Mouse (Mus musculus): ENCODE measurements at regions not wholly inside any gene's neighbourhood (a gene's known extent, or its start where the extent isn't known, plus 50 kb on each side); places are given as distances from the start of the nearest gene placed in this dataset.

DNA sequence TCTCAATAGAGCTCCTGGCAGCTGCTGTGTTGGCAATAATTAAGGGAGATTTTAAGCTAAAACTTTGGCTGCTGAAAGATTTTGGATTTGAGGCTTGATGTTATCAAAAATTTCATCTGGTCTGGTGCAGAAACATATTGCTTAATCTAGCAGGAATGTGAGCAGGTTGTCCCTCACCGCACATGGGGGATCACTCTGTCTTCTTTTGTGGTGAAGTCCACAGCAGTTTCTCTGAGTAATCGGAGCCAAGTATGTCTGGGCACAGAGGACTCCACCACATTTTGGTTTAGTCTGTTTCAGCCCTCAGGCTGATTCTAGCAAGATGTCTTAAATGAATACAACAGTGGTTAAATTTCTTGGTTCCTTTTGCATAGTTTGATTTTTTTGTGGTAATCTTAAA, 331.7 kb downstream of the Pdgfc start:
- no peaks in the 10 kb centered on the region for H3K9me3 ChIP-seq (ENCODE audit: control insufficient read depth, low read length)
- no peaks in the 10 kb centered on the region for H3K4me1 ChIP-seq (replicated peaks; ENCODE audit: control insufficient read depth, insufficient read depth, low read length)
- no peak for DNase-seq (ENCODE audit: low spot score)
- H3K27ac ChIP-seq (ENCODE audit: low read depth, low read length): no peak overlapping the region
- WGBS: 84% methylated on average over 2 of the region's 2 CpGs
- no peak overlapping the region for H3K4me2 ChIP-seq (ENCODE audit: low read depth, low read length, severe bottlenecking)
- no peak for ATAC-seq (replicated peaks; ENCODE audit: low FRiP score)
- H3K27me3 ChIP-seq (ENCODE audit: control insufficient read depth, insufficient read depth, low read length): no peaks in the 10 kb centered on the region
- no peaks in the 10 kb centered on the region for H3K36me3 ChIP-seq (ENCODE audit: control insufficient read depth, insufficient read depth, low read length)
- no peak overlapping the region for H3K4me3 ChIP-seq (ENCODE audit: low read depth, low read length)
- H3K9ac ChIP-seq (ENCODE audit: low read length): no peak overlapping the region

DNA sequence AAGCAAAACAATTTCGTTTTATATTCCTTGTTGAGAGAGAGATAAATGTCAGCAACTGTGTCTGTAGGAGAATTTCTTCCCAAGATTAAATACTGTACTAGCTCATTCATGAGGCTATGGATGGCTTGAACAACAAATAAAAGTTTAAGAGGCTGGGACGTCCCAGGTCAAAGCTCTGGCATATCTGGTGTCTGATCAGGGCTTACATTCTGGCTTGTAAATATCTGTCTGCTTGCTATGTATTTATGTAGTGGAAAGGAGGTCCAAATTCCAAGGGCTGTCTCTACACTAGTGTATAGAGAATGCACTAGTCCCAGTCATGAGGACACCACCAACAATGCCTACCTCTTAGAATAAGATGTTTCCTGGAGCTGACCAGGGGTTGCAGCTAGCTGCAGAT, 332.4 kb downstream of the Pdgfc start:
- H3K9me3 ChIP-seq (ENCODE audit: control insufficient read depth, low read length): no peaks in the 10 kb centered on the region
- no peak for ATAC-seq (replicated peaks; ENCODE audit: low FRiP score)
- no peak overlapping the region for H3K4me2 ChIP-seq (ENCODE audit: low read depth, low read length, severe bottlenecking)
- no peaks in the 10 kb centered on the region for H3K27me3 ChIP-seq (ENCODE audit: control insufficient read depth, insufficient read depth, low read length)
- WGBS: 82% methylated on average over 2 of the region's 2 CpGs
- H3K9ac ChIP-seq (ENCODE audit: low read length): no peak overlapping the region
- H3K4me3 ChIP-seq (ENCODE audit: low read depth, low read length): no peak overlapping the region
- no peaks in the 10 kb centered on the region for H3K4me1 ChIP-seq (replicated peaks; ENCODE audit: control insufficient read depth, insufficient read depth, low read length)
- H3K27ac ChIP-seq (ENCODE audit: low read depth, low read length): no peak overlapping the region
- no peaks in the 10 kb centered on the region for H3K36me3 ChIP-seq (ENCODE audit: control insufficient read depth, insufficient read depth, low read length)
- no peak for DNase-seq (ENCODE audit: low spot score)

DNA sequence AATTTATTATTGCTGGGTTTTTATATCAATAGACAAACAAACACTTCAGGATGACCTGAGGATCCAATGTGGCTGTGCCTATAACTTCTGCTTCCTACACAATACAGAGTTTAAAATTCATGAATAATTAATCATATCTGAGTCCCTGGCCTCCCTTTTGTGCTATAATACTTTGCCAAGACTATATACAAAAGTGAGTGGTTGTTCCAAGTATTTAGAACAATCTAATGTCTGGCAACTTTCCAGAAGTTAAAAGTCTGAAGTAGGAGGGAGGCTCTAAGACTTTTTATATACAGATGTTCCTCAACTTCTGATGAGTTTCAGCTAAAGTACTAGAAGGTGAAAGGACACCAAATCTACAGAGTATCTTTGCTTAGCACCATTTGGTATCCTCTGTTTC, 333.5 kb downstream of the Pdgfc start:
- H3K4me1 ChIP-seq (replicated peaks; ENCODE audit: control insufficient read depth, insufficient read depth, low read length): no peaks in the 10 kb centered on the region
- no peak overlapping the region for H3K9ac ChIP-seq (ENCODE audit: low read length)
- H3K9me3 ChIP-seq (ENCODE audit: control insufficient read depth, low read length): no peaks in the 10 kb centered on the region
- ATAC-seq (replicated peaks; ENCODE audit: low FRiP score): no peak
- no peaks in the 10 kb centered on the region for H3K27me3 ChIP-seq (ENCODE audit: control insufficient read depth, insufficient read depth, low read length)
- no peak for DNase-seq (ENCODE audit: low spot score)
- H3K4me3 ChIP-seq (ENCODE audit: low read depth, low read length): no peak overlapping the region
- no peak overlapping the region for H3K4me2 ChIP-seq (ENCODE audit: low read depth, low read length, severe bottlenecking)
- no peak overlapping the region for H3K27ac ChIP-seq (ENCODE audit: low read depth, low read length)
- no peaks in the 10 kb centered on the region for H3K36me3 ChIP-seq (ENCODE audit: control insufficient read depth, insufficient read depth, low read length)

DNA sequence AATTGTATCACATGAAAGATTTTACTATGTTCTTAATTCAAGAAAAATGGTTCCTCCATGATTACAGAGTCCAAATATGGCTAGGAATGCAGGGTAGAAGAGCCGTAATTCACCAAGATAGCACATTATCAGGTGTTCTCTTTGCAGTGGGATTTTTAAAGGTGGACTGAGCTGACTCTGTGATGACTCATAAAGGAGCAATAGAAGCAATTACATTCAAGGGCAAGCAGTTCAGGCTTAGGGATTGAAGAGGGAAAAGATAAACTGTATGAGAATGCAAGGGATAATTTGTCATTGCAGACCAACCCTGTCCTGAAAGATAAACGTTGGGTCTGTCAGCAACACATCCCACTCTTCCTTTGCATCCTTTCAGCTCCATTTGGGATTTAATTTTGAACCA, 339.8 kb downstream of the Pdgfc start:
- no peak overlapping the region for H3K4me2 ChIP-seq (ENCODE audit: low read depth, low read length, severe bottlenecking)
- no peaks in the 10 kb centered on the region for H3K36me3 ChIP-seq (ENCODE audit: control insufficient read depth, insufficient read depth, low read length)
- WGBS: 90% methylated on average over 2 of the region's 2 CpGs
- no peaks in the 10 kb centered on the region for H3K4me1 ChIP-seq (replicated peaks; ENCODE audit: control insufficient read depth, insufficient read depth, low read length)
- ATAC-seq (replicated peaks; ENCODE audit: low FRiP score): no peak
- no peak overlapping the region for H3K9ac ChIP-seq (ENCODE audit: low read length)
- H3K27me3 ChIP-seq (ENCODE audit: control insufficient read depth, insufficient read depth, low read length): no peaks in the 10 kb centered on the region
- H3K9me3 ChIP-seq (ENCODE audit: control insufficient read depth, low read length): no peaks in the 10 kb centered on the region
- H3K27ac ChIP-seq (ENCODE audit: low read depth, low read length): no peak overlapping the region
- no peak for DNase-seq (ENCODE audit: low spot score)
- no peak overlapping the region for H3K4me3 ChIP-seq (ENCODE audit: low read depth, low read length)

DNA sequence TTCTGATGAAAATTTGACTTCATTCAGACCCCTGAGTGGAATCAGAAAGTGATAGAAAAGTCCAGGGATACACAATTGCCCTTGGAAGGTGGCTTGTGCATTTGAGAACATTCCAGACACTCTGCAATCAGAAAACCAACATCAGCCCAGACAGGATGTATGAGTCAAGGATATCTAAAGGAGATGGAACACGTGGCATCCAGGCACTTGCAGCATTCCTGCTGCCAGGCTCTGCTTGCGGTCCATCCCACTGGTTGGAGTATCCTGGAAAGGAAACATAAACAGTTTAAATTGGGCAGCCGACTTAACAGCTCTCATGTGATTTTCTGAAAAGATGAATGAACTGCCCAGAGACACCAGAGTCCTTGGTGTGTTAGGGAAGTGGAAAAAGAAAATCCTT, 341.2 kb downstream of the Pdgfc start:
- H3K4me3 ChIP-seq (ENCODE audit: low read depth, low read length): no peak overlapping the region
- no peaks in the 10 kb centered on the region for H3K9me3 ChIP-seq (ENCODE audit: control insufficient read depth, low read length)
- no peak overlapping the region for H3K27ac ChIP-seq (ENCODE audit: low read depth, low read length)
- WGBS: 83% methylated on average over 3 of the region's 3 CpGs
- DNase-seq (ENCODE audit: low spot score) (no peak), ATAC-seq (replicated peaks; ENCODE audit: low FRiP score) (no peak)
- no peaks in the 10 kb centered on the region for H3K27me3 ChIP-seq (ENCODE audit: control insufficient read depth, insufficient read depth, low read length)
- no peaks in the 10 kb centered on the region for H3K4me1 ChIP-seq (replicated peaks; ENCODE audit: control insufficient read depth, insufficient read depth, low read length)
- no peak overlapping the region for H3K9ac ChIP-seq (ENCODE audit: low read length)
- H3K36me3 ChIP-seq (ENCODE audit: control insufficient read depth, insufficient read depth, low read length): no peaks in the 10 kb centered on the region
- H3K4me2 ChIP-seq (ENCODE audit: low read depth, low read length, severe bottlenecking): no peak overlapping the region

DNA sequence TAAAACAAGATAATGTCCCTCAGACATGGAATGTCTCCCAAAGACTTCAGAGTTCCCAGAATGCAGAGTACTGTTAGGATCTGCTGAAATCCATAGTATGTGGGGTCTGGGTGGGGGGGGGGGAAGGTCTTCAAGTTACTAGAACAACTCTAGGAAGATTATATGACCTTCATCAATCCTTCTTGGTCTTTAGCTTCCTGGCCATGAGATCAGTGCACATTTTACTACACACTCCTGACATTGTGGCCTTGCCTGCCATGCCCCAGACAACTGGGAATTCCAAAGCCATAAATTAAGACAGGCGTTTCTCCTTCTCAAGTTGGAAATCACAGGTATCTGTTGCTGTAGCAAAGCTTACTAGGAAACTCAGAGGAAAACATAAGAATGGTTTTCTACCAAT, 343.1 kb downstream of the Pdgfc start:
- H3K27ac ChIP-seq (ENCODE audit: low read depth, low read length): no peak overlapping the region
- H3K27me3 ChIP-seq (ENCODE audit: control insufficient read depth, insufficient read depth, low read length): no peaks in the 10 kb centered on the region
- no peaks in the 10 kb centered on the region for H3K4me1 ChIP-seq (replicated peaks; ENCODE audit: control insufficient read depth, insufficient read depth, low read length)
- DNase-seq (ENCODE audit: low spot score) (no peak), ATAC-seq (replicated peaks; ENCODE audit: low FRiP score) (no peak)
- no peaks in the 10 kb centered on the region for H3K36me3 ChIP-seq (ENCODE audit: control insufficient read depth, insufficient read depth, low read length)
- H3K9ac ChIP-seq (ENCODE audit: low read length): no peak overlapping the region
- no peaks in the 10 kb centered on the region for H3K9me3 ChIP-seq (ENCODE audit: control insufficient read depth, low read length)
- no peak overlapping the region for H3K4me3 ChIP-seq (ENCODE audit: low read depth, low read length)
- H3K4me2 ChIP-seq (ENCODE audit: low read depth, low read length, severe bottlenecking): no peak overlapping the region
- WGBS: 81% methylated on average over 1 of the region's 1 CpGs

DNA sequence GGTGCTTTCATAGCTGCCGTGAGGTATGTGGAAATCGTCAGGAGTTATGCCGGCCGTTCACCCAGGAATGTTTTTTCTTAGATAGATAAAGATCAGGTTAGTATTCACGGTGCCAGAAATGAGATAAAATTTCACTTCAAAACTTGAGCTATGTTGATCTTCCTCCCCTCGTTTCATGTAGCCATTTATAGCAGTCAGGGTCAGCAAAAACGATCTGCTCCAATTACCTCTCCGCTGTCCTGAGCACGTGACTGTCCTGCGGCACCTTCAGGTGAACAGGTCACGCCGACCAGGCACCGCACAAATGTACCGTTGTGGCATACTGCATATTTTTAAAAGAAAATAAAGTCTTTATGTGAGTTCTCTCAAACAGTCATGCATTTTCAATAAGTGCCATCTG, 350.7 kb downstream of the Pdgfc start:
- H3K27me3 ChIP-seq (ENCODE audit: control insufficient read depth, insufficient read depth, low read length): no peaks in the 10 kb centered on the region
- no peak for DNase-seq (ENCODE audit: low spot score)
- no peak for ATAC-seq (replicated peaks; ENCODE audit: low FRiP score)
- 79% methylated on average over 14 of the region's 14 CpGs for WGBS
- no peaks in the 10 kb centered on the region for H3K36me3 ChIP-seq (ENCODE audit: control insufficient read depth, insufficient read depth, low read length)
- H3K4me2 ChIP-seq (ENCODE audit: low read depth, low read length, severe bottlenecking): no peak overlapping the region
- no peak overlapping the region for H3K4me3 ChIP-seq (ENCODE audit: low read depth, low read length)
- no peak overlapping the region for H3K9ac ChIP-seq (ENCODE audit: low read length)
- no peaks in the 10 kb centered on the region for H3K9me3 ChIP-seq (ENCODE audit: control insufficient read depth, low read length)
- H3K27ac ChIP-seq (ENCODE audit: low read depth, low read length): no peak overlapping the region
- H3K4me1 ChIP-seq (replicated peaks; ENCODE audit: control insufficient read depth, insufficient read depth, low read length): no peaks in the 10 kb centered on the region

DNA sequence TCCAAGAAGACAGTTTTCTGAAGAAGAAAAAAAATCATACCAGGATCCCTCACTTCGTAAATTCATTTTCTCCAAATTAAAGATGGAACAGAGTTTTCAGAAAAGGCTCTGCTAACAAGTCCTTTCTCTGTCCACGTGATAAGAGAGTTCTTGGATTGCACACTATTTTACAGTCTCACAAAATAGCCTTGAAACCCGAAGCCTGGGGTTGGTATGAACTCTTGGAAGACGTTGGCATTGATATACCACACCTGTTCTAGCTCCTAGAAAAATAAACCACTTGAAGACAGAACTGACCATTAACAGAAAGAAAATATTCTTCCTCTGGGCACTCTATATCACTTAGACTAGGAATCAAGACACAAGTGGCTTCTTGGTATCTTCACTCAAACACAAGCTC, 351.4 kb downstream of the Pdgfc start:
- DNase-seq (ENCODE audit: low spot score): no peak
- no peak for ATAC-seq (replicated peaks; ENCODE audit: low FRiP score)
- no peaks in the 10 kb centered on the region for H3K36me3 ChIP-seq (ENCODE audit: control insufficient read depth, insufficient read depth, low read length)
- H3K4me1 ChIP-seq (replicated peaks; ENCODE audit: control insufficient read depth, insufficient read depth, low read length): no peaks in the 10 kb centered on the region
- no peaks in the 10 kb centered on the region for H3K27me3 ChIP-seq (ENCODE audit: control insufficient read depth, insufficient read depth, low read length)
- no peak overlapping the region for H3K27ac ChIP-seq (ENCODE audit: low read depth, low read length)
- H3K4me2 ChIP-seq (ENCODE audit: low read depth, low read length, severe bottlenecking): no peak overlapping the region
- H3K9me3 ChIP-seq (ENCODE audit: control insufficient read depth, low read length): no peaks in the 10 kb centered on the region
- no peak overlapping the region for H3K4me3 ChIP-seq (ENCODE audit: low read depth, low read length)
- WGBS: 74% methylated on average over 4 of the region's 4 CpGs
- no peak overlapping the region for H3K9ac ChIP-seq (ENCODE audit: low read length)

DNA sequence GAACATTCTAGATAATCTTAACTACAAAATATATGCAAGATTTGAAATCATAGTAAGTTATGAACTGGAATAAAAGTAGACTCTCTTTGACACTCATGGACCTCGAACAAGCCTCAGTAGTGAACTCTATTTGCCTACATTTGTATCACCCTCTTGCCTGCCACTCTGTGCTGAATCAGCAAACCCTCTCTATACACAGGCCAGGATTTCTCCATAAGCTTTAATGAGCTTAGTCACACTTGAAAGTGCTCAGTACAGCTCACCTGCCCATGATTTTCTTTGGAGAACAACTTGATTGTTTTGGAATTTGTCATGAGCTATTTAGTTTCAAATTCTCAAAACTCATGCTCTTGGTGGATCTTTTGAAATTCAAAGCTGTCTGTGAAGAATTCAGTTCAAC, 361.0 kb downstream of the Pdgfc start:
- H3K27ac ChIP-seq (ENCODE audit: low read depth, low read length): no peak overlapping the region
- no peaks in the 10 kb centered on the region for H3K4me1 ChIP-seq (replicated peaks; ENCODE audit: control insufficient read depth, insufficient read depth, low read length)
- no peaks in the 10 kb centered on the region for H3K27me3 ChIP-seq (ENCODE audit: control insufficient read depth, insufficient read depth, low read length)
- H3K9me3 ChIP-seq (ENCODE audit: control insufficient read depth, low read length): no peaks in the 10 kb centered on the region
- WGBS: 88% methylated on average over 1 of the region's 1 CpGs
- H3K4me3 ChIP-seq (ENCODE audit: low read depth, low read length): no peak overlapping the region
- no peak overlapping the region for H3K9ac ChIP-seq (ENCODE audit: low read length)
- ATAC-seq (replicated peaks; ENCODE audit: low FRiP score) (no peak), DNase-seq (ENCODE audit: low spot score) (no peak)
- no peaks in the 10 kb centered on the region for H3K36me3 ChIP-seq (ENCODE audit: control insufficient read depth, insufficient read depth, low read length)
- no peak overlapping the region for H3K4me2 ChIP-seq (ENCODE audit: low read depth, low read length, severe bottlenecking)

All from forebrain, embryonic 11.5 days (tissue).